Mouse (Mus musculus): ENCODE results near the gene Efcab7. TPM values are rescaled to one million over a fixed set of nuclear protein-coding genes. Genes with fewer than 3 reads are reported as not detected.
A peak's percentile ranks its signal among the peaks of the same experiment; 100 is the strongest.

Gene Efcab7
- total RNA-seq, 2 experiments from 2014 or later, result 1.1 to 1.6 TPM

- peak overlapping the region; percentile 23 for H3K4me3 ChIP-seq
- no peak for DNase-seq
- intact Hi-C loops (cut with DNase I), result loop anchor here (5.0 kb wide), 1 partner anchor 590 kb away; no protein-coding TSS in a partner anchor
- TF ChIP-seq CTCF (IDR thresholded peaks at IDR 0.05), result peak; percentile 62
- H3K27ac ChIP-seq, result peak overlapping the region; percentile 52
These were observed 118.2 kb downstream of the Efcab7 start for GRCm38 (mm10) chr4:99947192-99947591.

GRCm38 (mm10) chr4:99947896-99948295, 118.9 kb downstream of the Efcab7 start:
- no peak for TF ChIP-seq CTCF (IDR thresholded peaks at IDR 0.05)
- H3K27ac ChIP-seq, result peak overlapping the region; percentile 52
- DNase-seq, result no peak
- H3K4me3 ChIP-seq, result no peak overlapping the region; the same call in 1 of the 2 replicates
- intact Hi-C loops (cut with DNase I), result loop anchor here (5.0 kb wide), 1 partner anchor 589 kb away; no protein-coding TSS in a partner anchor

- Histone ChIP-seq H3K27ac (peak overlapping the region; percentile 90), H3K4me3 (peak overlapping the region; percentile 57)
- DNase-seq, result peak; percentile 66
- TF ChIP-seq CTCF (IDR thresholded peaks at IDR 0.05), result no peak
- intact Hi-C loops (cut with DNase I), result loop anchor here (2.0 kb wide), 1 partner anchor 23 kb away; no protein-coding TSS in a partner anchor
These were observed 124.9 kb downstream of the Efcab7 start for GRCm38 (mm10) chr4:99953904-99954303.

- TF ChIP-seq CTCF (IDR thresholded peaks at IDR 0.05), result no peak
- Histone ChIP-seq H3K27ac (peak overlapping the region; percentile 90), H3K4me3 (peak overlapping the region; percentile 76)
- intact Hi-C loops (cut with DNase I), result loop anchor here (2.0 kb wide), 1 partner anchor 25 kb away; no protein-coding TSS in a partner anchor
- DNase-seq, result peak; percentile 87
These were observed 126.4 kb downstream of the Efcab7 start for GRCm38 (mm10) chr4:99955396-99955795.

- no peak for TF ChIP-seq CTCF (IDR thresholded peaks at IDR 0.05)
- intact Hi-C loops (cut with DNase I), result loop anchor here (2.0 kb wide), 1 partner anchor 14 kb away; no protein-coding TSS in a partner anchor
- Histone ChIP-seq H3K4me3 (peak overlapping the region; percentile 76), H3K27ac (peak overlapping the region; percentile 90)
- no peak for DNase-seq
These were observed 128.2 kb downstream of the Efcab7 start for GRCm38 (mm10) chr4:99957186-99957585.

DNA sequence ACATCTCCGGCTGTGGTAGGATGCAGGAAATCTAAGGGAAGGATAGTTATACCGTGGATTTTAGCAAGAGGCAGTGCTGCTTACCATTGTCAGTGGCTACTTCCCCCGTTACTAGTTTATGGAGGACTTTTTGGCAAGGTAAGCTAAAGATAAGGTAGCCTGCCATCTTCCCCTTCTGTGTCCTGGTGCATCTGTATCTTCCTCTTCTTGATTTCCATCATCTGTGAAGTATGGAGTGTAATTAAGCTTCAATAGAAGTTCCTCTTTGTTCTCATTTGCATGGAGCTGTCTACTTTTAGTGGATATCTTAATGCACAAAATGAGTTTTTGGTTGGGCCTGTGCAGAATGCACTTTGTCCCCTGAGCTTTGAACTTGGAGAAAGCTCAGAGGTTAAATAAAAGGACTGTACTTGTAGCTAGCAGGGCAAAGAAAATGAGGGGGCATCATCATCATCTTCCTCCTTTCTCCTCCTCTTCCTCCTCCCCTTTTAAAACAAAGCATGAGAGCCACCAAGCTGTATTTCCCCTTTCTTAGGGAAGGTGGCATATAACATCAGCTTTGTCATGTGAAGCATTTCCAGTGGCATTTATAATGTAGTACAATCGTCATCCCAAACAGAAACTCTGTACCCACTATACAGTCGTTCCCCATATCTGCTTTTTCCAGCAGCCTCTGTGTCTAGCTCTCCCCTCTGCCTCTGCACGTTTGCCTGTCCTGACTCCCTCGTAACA, 129.3 kb downstream of the Efcab7 start:
- no peak for DNase-seq
- Histone ChIP-seq H3K4me3 (peak overlapping the region; percentile 76), H3K27ac (peak overlapping the region; percentile 90)
- intact Hi-C loops (cut with DNase I), result no loop called here
- TF ChIP-seq CTCF (IDR thresholded peaks at IDR 0.05), result no peak

- DNase-seq, result no peak
- peak overlapping the region; percentile 76 for H3K4me3 ChIP-seq
- peak overlapping the region; percentile 90 for H3K27ac ChIP-seq
- TF ChIP-seq CTCF (IDR thresholded peaks at IDR 0.05), result no peak
- intact Hi-C loops (cut with DNase I), result no loop called here
These were observed 130.3 kb downstream of the Efcab7 start for GRCm38 (mm10) chr4:99959308-99959707.

Other genes with a start within 250 kb of the Efcab7 start
- 1 to 10 TPM in 1 of 2 experiments, under 1 TPM in 1; 0.84 to 1.7 TPM for gene Foxd3, start 172.9 kb upstream of the Efcab7 start, total RNA-seq (2021)
- 1 to 10 TPM; 5.4 to 6.8 TPM for gene Alg6, start 113.5 kb upstream of the Efcab7 start, total RNA-seq (2021)
- gene Pgm1, start 100.2 kb downstream of the Efcab7 start, total RNA-seq (2021), result 1,000 to 10,000 TPM; 1,079 to 1,367 TPM
- 1 to 10 TPM; 3.7 to 5.1 TPM for gene Itgb3bp, start 100.6 kb downstream of the Efcab7 start, total RNA-seq (2021)

All from gastrocnemius, adult 2 months (tissue).